Mouse (Mus musculus): Measurements from ENCODE around the gene Rpgrip1l.

DNA sequence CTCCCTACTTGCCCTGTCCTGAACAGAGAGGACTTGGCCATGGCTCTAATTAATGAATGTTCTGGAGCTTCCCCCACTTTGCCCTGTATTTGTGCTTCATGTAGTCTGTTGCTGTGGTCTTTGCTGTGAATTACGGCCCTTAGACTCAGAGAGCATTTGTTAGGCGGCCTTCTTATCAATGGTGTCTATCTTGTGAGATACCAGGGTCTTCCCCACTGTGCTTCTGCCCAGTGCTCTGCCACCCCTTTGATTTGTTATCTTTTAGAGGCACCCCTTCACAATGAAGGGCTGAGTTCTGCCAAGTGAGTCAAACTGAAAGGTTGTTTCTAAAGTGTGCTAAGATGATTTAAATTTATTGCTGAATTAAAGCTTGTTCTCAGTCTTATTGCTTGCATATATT lies 105.4 kb downstream of the Rpgrip1l start:
- no peak for TF ChIP-seq NRF1 (IDR thresholded peaks at IDR 0.05; ENCODE audit: low read depth, low read length)
- no peak for TF ChIP-seq CTCF (conservative IDR thresholded peaks at IDR 0.05 in 1 of 2, IDR thresholded peaks at IDR 0.05 in 1 of 2; ENCODE audit: low read depth in 2 of 2, low read length in 2 of 2)
- TF ChIP-seq E2F4 (IDR thresholded peaks at IDR 0.05; ENCODE audit: insufficient replicate concordance, low read depth, low read length), result no peak

All from CH12.LX (cell line).